Mouse (Mus musculus) neural tube, embryonic 14.5 days (tissue): ENCODE data around the gene Mybl2. TPM values are rescaled to one million over a fixed set of nuclear protein-coding genes. Genes with fewer than 3 reads are reported as not detected.
A peak's percentile ranks its signal among the peaks of the same experiment; 100 is the strongest.
"Not testable (repeated sequence)": the region's sequence is repeated elsewhere in the genome, so short reads cannot be mapped to it uniquely, and the experiment has no call there.

Experiments used
- ATAC-seq: fragments of 200-750 bp; cut with Nextera tagmentation; 2 replicates; pipeline ENCODE4 v1.8.0; 2017; ENCODE audit warnings: low read depth, mild to moderate bottlenecking, moderate TSS enrichment, moderate library complexity
- H3K27ac ChIP-seq: fragments of 300-500 bp; sonication (generic); 2 replicates; pipeline ENCODE4 v1.5.1; 2014; ENCODE audit warnings: low read depth, mild to moderate bottlenecking, control low read depth, low read length, moderate library complexity, mixed read lengths
- H3K27me3 ChIP-seq: fragments of 300-500 bp; sonication (generic); 2 replicates; pipeline ENCODE4 v1.6.1; 2014; ENCODE audit warnings: low read length; ENCODE audit not compliant: control insufficient read depth, insufficient read depth
- H3K36me3 ChIP-seq: fragments of 300-500 bp; sonication (generic); 2 replicates; pipeline ENCODE4 v1.6.1; 2014; ENCODE audit warnings: low read length, mixed read lengths; ENCODE audit not compliant: control insufficient read depth, insufficient read depth
- H3K4me1 ChIP-seq: fragments of 300-500 bp; sonication (generic); 2 replicates; pipeline ENCODE4 v1.6.1; 2014; ENCODE audit warnings: low read length; ENCODE audit not compliant: control insufficient read depth, insufficient read depth
- H3K4me2 ChIP-seq: fragments of 300-500 bp; sonication (generic); 2 replicates; pipeline ENCODE4 v1.6.1; 2014; ENCODE audit warnings: mild to moderate bottlenecking, low read depth, low read length, control low read depth
- H3K4me3 ChIP-seq: fragments of 300-500 bp; sonication (generic); 2 replicates; pipeline ENCODE4 v1.5.1; 2014; ENCODE audit warnings: low read depth, low read length, control low read depth, mixed read lengths
- H3K9ac ChIP-seq: fragments of 300-500 bp; sonication (generic); replicated peaks from 2 replicates; pipeline ENCODE4 v1.6.1; 2014; ENCODE audit warnings: low read depth, mild to moderate bottlenecking, control low read depth, low read length, mixed read lengths
- H3K9me3 ChIP-seq: fragments of 300-500 bp; sonication (generic); 2 replicates; pipeline ENCODE4 v1.6.1; 2016; ENCODE audit warnings: low read length; ENCODE audit not compliant: control insufficient read depth
- WGBS: fragments of 180-500 bp; shearing (Covaris S2); extraction: QIAGEN DNeasy Blood & Tissue Kit; methylation state at CpG from one replicate; pipeline ENCODE4 v1.1.7; 2014; 5-methylcytosine and 5-hydroxymethylcytosine counted together
- polyA plus RNA-seq: library from polyadenylated mRNA; unstranded; fragments of >200 nt; fragmentation: Nextera tagmentation; extraction: Ambion mirVana; gene quantifications from 2 replicates; pipeline ENCODE4 v1.2.1, GENCODE M21; 2014

The Mybl2 gene
- polyA plus RNA-seq, 1 experiment from 2014 or later = 1.7 TPM

GRCm38 (mm10) chr2:163051691-163052090 is 2.8 kb upstream of the Mybl2 start:
- H3K4me2 ChIP-seq = no peak overlapping the region

GRCm38 (mm10) chr2:163052101-163052500 is 2.4 kb upstream of the Mybl2 start:
- Histone ChIP-seq H3K9me3 (no peaks in the 10 kb centered on the region), H3K4me2 (no peak overlapping the region), H3K36me3 (no peaks in the 10 kb centered on the region), H3K27me3 (0 out of 2 replicates have a peak, but pooled peaks cover 2% of the 10 kb centered on the region), H3K27ac (no peak overlapping the region), H3K4me1 (peaks cover 7% of the 10 kb centered on the region), H3K4me3 (no peak overlapping the region), H3K9ac (no peak overlapping the region)
- WGBS = 35% methylated on average over 4 of the region's 4 CpGs
- ATAC-seq = no peak

More at GRCm38 (mm10) chr2:163051691-163052090, 2.8 kb upstream of the Mybl2 start:
- peaks cover 1% of the 10 kb centered on the region; the same call in 1 of the 2 replicates for H3K36me3 ChIP-seq
- no peak overlapping the region for H3K27ac ChIP-seq
- H3K9ac ChIP-seq = no peak overlapping the region
- no peak for ATAC-seq
- H3K4me3 ChIP-seq = no peak overlapping the region
- 0 out of 2 replicates have a peak, but pooled peaks cover 2% of the 10 kb centered on the region for H3K27me3 ChIP-seq
- H3K9me3 ChIP-seq = no peaks in the 10 kb centered on the region
- WGBS = 77% methylated on average over 1 of the region's 1 CpGs
- peaks cover 7% of the 10 kb centered on the region for H3K4me1 ChIP-seq

- no peak overlapping the region for H3K4me3 ChIP-seq
- no peak overlapping the region for H3K27ac ChIP-seq
- no peaks in the 10 kb centered on the region for H3K9me3 ChIP-seq
- 0 out of 2 replicates have a peak, but pooled peaks cover 2% of the 10 kb centered on the region for H3K27me3 ChIP-seq
- H3K4me2 ChIP-seq = no peak overlapping the region
- ATAC-seq = no peak
- H3K4me1 ChIP-seq = peaks cover 7% of the 10 kb centered on the region
- H3K9ac ChIP-seq = no peak overlapping the region
- H3K36me3 ChIP-seq = no peaks in the 10 kb centered on the region
- WGBS = 57% methylated on average over 4 of the region's 4 CpGs
Measured at GRCm38 (mm10) chr2:163052826-163053225, 1.7 kb upstream of the Mybl2 start.

- peak overlapping the region; percentile 100 for H3K4me2 ChIP-seq
- H3K4me1 ChIP-seq = peaks cover 7% of the 10 kb centered on the region
- H3K27me3 ChIP-seq = 0 out of 2 replicates have a peak, but pooled peaks cover 2% of the 10 kb centered on the region
- WGBS = 0% methylated on average over 31 of the region's 38 CpGs
- peak overlapping the region; percentile 50 for H3K4me3 ChIP-seq
- no peaks in the 10 kb centered on the region for H3K36me3 ChIP-seq
- no peak overlapping the region for H3K27ac ChIP-seq
- peak overlapping the region; percentile 37 for H3K9ac ChIP-seq
- ATAC-seq = 0 out of 2 replicates have a peak, but pooled peaks have one; percentile 10
- no peaks in the 10 kb centered on the region for H3K9me3 ChIP-seq
Measured at GRCm38 (mm10) chr2:163054891-163055494, 506 bp downstream of the Mybl2 start.

GRCm38 (mm10) chr2:163055715-163056114 is 1.2 kb downstream of the Mybl2 start:
- no peak for ATAC-seq
- Histone ChIP-seq H3K9ac (no peak overlapping the region), H3K27me3 (0 out of 2 replicates have a peak, but pooled peaks cover 2% of the 10 kb centered on the region), H3K27ac (no peak overlapping the region), H3K4me2 (peak overlapping the region; percentile 100; the same call in 1 of the 2 replicates), H3K4me3 (no peak overlapping the region), H3K36me3 (no peaks in the 10 kb centered on the region), H3K9me3 (no peaks in the 10 kb centered on the region), H3K4me1 (peaks cover 7% of the 10 kb centered on the region)
- 34% methylated on average over 5 of the region's 5 CpGs for WGBS

GRCm38 (mm10) chr2:163056584-163056983 is 2.1 kb downstream of the Mybl2 start:
- 85% methylated on average over 9 of the region's 9 CpGs for WGBS
- Histone ChIP-seq H3K9me3 (no peaks in the 10 kb centered on the region), H3K27ac (no peak overlapping the region), H3K9ac (no peak overlapping the region), H3K4me1 (peaks cover 7% of the 10 kb centered on the region), H3K4me3 (no peak overlapping the region), H3K4me2 (no peak overlapping the region), H3K27me3 (0 out of 2 replicates have a peak, but pooled peaks cover 2% of the 10 kb centered on the region), H3K36me3 (no peaks in the 10 kb centered on the region)
- ATAC-seq = no peak

GRCm38 (mm10) chr2:163058981-163059380 is 4.5 kb downstream of the Mybl2 start:
- 94% methylated on average over 6 of the region's 7 CpGs for WGBS
- H3K9me3 ChIP-seq, H3K9ac ChIP-seq, H3K4me2 ChIP-seq, H3K27ac ChIP-seq, H3K36me3 ChIP-seq, ATAC-seq, H3K4me3 ChIP-seq, H3K4me1 ChIP-seq, H3K27me3 ChIP-seq: not testable (repeated sequence)

GRCm38 (mm10) chr2:163060630-163061029 is 6.1 kb downstream of the Mybl2 start:
- H3K36me3 ChIP-seq = no peaks in the 10 kb centered on the region
- no peak overlapping the region for H3K4me3 ChIP-seq
- H3K27me3 ChIP-seq = no peaks in the 10 kb centered on the region
- no peak overlapping the region for H3K27ac ChIP-seq
- no peak overlapping the region for H3K9ac ChIP-seq
- no peak for ATAC-seq
- H3K9me3 ChIP-seq = no peaks in the 10 kb centered on the region
- no peaks in the 10 kb centered on the region for H3K4me1 ChIP-seq
- H3K4me2 ChIP-seq = no peak overlapping the region
- 86% methylated on average over 6 of the region's 6 CpGs for WGBS

- H3K4me1 ChIP-seq = no peaks in the 10 kb centered on the region
- no peak overlapping the region for H3K4me2 ChIP-seq
- H3K27ac ChIP-seq = no peak overlapping the region
- H3K4me3 ChIP-seq = no peak overlapping the region
- H3K9ac ChIP-seq = no peak overlapping the region
- no peaks in the 10 kb centered on the region for H3K36me3 ChIP-seq
- no peaks in the 10 kb centered on the region for H3K27me3 ChIP-seq
- ATAC-seq = no peak
- whole genome bisulfite sequencing = 85% methylated on average over 8 of the region's 8 CpGs
- no peaks in the 10 kb centered on the region for H3K9me3 ChIP-seq
Measured at GRCm38 (mm10) chr2:163061203-163062118, 7.0 kb downstream of the Mybl2 start.
